Mouse (Mus musculus): ENCODE measurements around the gene Khdc3.
"Not testable (repeated sequence)": the region's sequence is repeated elsewhere in the genome, so short reads cannot be mapped to it uniquely, and the experiment has no call there.

DNA sequence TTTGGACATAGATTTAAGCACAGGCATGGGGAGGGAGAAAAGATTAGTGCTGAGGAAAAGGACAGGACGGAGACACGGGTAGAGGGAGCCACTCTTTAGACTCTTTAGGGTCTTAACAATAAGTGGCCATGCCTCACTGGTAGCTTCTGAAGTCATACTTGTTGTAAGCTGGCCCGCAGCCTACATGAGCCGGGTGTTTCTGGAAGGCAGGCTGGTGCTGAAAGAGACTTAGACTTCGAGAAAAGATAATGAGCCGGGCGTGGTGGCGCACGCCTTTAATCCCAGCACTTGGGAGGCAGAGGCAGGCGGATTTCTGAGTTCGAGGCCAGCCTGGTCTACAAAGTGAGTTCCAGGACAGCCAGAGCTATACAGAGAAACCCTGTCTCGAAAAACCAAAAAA lies 22.3 kb upstream of the Khdc3 start:
- not testable (repeated sequence) for TF ChIP-seq CTCF (conservative IDR thresholded peaks at IDR 0.05; ENCODE audit: low read length); POU5F1 (IDR thresholded peaks at IDR 0.05; ENCODE audit: borderline replicate concordance, low read length)

All from E14TG2a.4 (cell line).